Mouse (Mus musculus): ENCODE data around the gene Tex44.

DNA sequence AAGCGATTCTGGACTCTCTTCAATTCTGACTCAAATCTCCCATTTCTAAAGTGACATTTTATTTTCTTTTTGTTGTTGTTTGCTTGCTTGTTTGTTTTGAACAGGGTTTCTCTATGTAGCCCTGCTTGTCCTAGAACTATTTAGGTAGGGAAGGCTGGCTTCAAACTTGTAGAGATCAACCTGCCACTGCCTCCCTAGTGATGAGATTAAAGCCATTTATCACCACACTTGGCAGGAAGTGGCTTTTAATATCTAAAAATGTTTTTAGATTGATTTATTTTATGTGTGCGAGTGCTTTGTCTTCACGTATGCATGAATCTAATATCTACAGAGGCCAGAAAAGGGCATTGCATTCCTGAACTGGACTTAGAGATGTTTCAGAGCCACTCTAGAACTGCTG, 32.9 kb upstream of the Tex44 start:
- no peak for TF ChIP-seq CTCF (IDR thresholded peaks at IDR 0.05; ENCODE audit: control insufficient read depth, insufficient read depth, insufficient replicate concordance, low read depth, low read length)
- TF ChIP-seq POLR2A (IDR thresholded peaks at IDR 0.05; ENCODE audit: control insufficient read depth, low read depth, low read length), result no peak

Measured in testis, adult 2 months (tissue).